ENCODE assay signal across 10 mouse cellular contexts in genomic region chr15:78402423-78402822, GRCm38 (mm10). TPM values are rescaled to one million over a fixed set of nuclear protein-coding genes. Genes with fewer than 3 reads are reported as not detected.
DNase-seq lines count a peak whose midpoint lies in the region; ATAC-seq lines count a peak whose summit lies in the region.
"Had no signal": no experiment of that assay in that cellular context is flagged by ENCODE, and none has a peak within 500 bp of the region (broad histone marks: within the 10 kb centered on the region; RNA-seq: fewer than 3 reads in every experiment).

No protein-coding gene starts in this region.

- no peak overlapping the region for H3K27ac ChIP-seq in heart, embryonic 12.5 days (ENCODE audit: poor library complexity, severe bottlenecking)
- peak overlapping the region; percentile 82 for H3K27ac ChIP-seq in kidney, embryonic 15.5 days
- peak overlapping the region; percentile 99 for H3K27ac ChIP-seq in lung, embryonic 15.5 days
- no peak overlapping the region for H3K27ac ChIP-seq in forebrain, embryonic 14.5 days (ENCODE audit: low read depth, low read length)

- no peaks in the 10 kb centered on the region for H3K36me3 ChIP-seq in heart, embryonic 12.5 days
- no peaks in the 10 kb centered on the region for H3K36me3 ChIP-seq in kidney, embryonic 15.5 days
- 0 out of 2 replicates have a peak, but pooled peaks cover 4% of the 10 kb centered on the region for H3K36me3 ChIP-seq in lung, embryonic 15.5 days
- H3K36me3 ChIP-seq in forebrain, embryonic 14.5 days (ENCODE audit: control insufficient read depth, insufficient read depth, low read length) = no peaks in the 10 kb centered on the region

- no peak overlapping the region for H3K9ac ChIP-seq in heart, embryonic 12.5 days
- no peak overlapping the region for H3K9ac ChIP-seq in kidney, embryonic 15.5 days
- H3K9ac ChIP-seq in lung, embryonic 15.5 days = no peak overlapping the region
- H3K9ac ChIP-seq in forebrain, embryonic 14.5 days (ENCODE audit: low read length) = no peak overlapping the region

- DNase-seq in heart, adult 18-20 months = peak; percentile 39 to 42
- DNase-seq in adrenal gland, postnatal 10 days = peak; percentile 90
- DNase-seq in forebrain, embryonic 14.5 days (ENCODE audit: low spot score) = no peak
- DNase-seq in frontal cortex, postnatal 25 days (ENCODE audit: low spot score in 2 of 2) = no peak

- H3K4me3 ChIP-seq in heart, embryonic 12.5 days = no peak overlapping the region
- H3K4me3 ChIP-seq in kidney, embryonic 15.5 days (replicated peaks) = no peak overlapping the region
- no peak overlapping the region for H3K4me3 ChIP-seq in lung, embryonic 15.5 days
- H3K4me3 ChIP-seq in forebrain, embryonic 14.5 days (ENCODE audit: low read depth, low read length) = no peak overlapping the region
- H3K4me3 ChIP-seq: embryonic facial prominence, embryonic 13.5 days had no signal

- H3K27me3 ChIP-seq in heart, embryonic 12.5 days (replicated peaks) = peaks cover 2% of the 10 kb centered on the region; the same call in 1 of the 2 replicates
- H3K27me3 ChIP-seq in kidney, embryonic 15.5 days = no peaks in the 10 kb centered on the region
- H3K27me3 ChIP-seq in lung, embryonic 15.5 days = no peaks in the 10 kb centered on the region
- 0 out of 2 replicates have a peak, but pooled peaks cover 3% of the 10 kb centered on the region for H3K27me3 ChIP-seq in forebrain, embryonic 14.5 days (replicated peaks; ENCODE audit: control insufficient read depth, insufficient read depth, low read length)
- H3K27me3 ChIP-seq: embryonic facial prominence, embryonic 13.5 days had no signal

- 77% methylated on average over 7 of the region's 7 CpGs for WGBS in heart, embryonic 12.5 days
- WGBS in kidney, embryonic 15.5 days = 72% methylated on average over 7 of the region's 7 CpGs
- 45% methylated on average over 7 of the region's 7 CpGs for WGBS in lung, embryonic 15.5 days
- 70% methylated on average over 7 of the region's 7 CpGs for WGBS in forebrain, embryonic 14.5 days

- H3K4me2 ChIP-seq in heart, embryonic 12.5 days = no peak overlapping the region
- H3K4me2 ChIP-seq in kidney, embryonic 15.5 days = no peak overlapping the region
- H3K4me2 ChIP-seq in lung, embryonic 15.5 days = peak overlapping the region; percentile 89
- H3K4me2 ChIP-seq in forebrain, embryonic 14.5 days (ENCODE audit: low read length) = no peak overlapping the region

- no peak for ATAC-seq in heart, embryonic 12.5 days (ENCODE audit: insufficient number of reproducible peaks, low FRiP score)
- no peak for ATAC-seq in kidney, embryonic 15.5 days (replicated peaks; ENCODE audit: low FRiP score)
- ATAC-seq in lung, embryonic 15.5 days (ENCODE audit: borderline replicate concordance, extremely low read depth, low FRiP score, low TSS enrichment) = peak; percentile 15; the same call in 1 of the 2 replicates
- ATAC-seq in erythroblast, adult 5-6 weeks (replicated peaks; ENCODE audit: low FRiP score, poor library complexity, severe bottlenecking) = no peak
- no peak for ATAC-seq in forebrain, embryonic 14.5 days

- H3K9me3 ChIP-seq in heart, embryonic 12.5 days (replicated peaks) = no peaks in the 10 kb centered on the region
- H3K9me3 ChIP-seq in kidney, embryonic 15.5 days (replicated peaks) = no peaks in the 10 kb centered on the region
- no peaks in the 10 kb centered on the region for H3K9me3 ChIP-seq in lung, embryonic 15.5 days
- H3K9me3 ChIP-seq in forebrain, embryonic 14.5 days (replicated peaks; ENCODE audit: control insufficient read depth, low read length) = no peaks in the 10 kb centered on the region
- H3K9me3 ChIP-seq: embryonic facial prominence, embryonic 13.5 days had no signal

- peaks cover 49% of the 10 kb centered on the region for H3K4me1 ChIP-seq in heart, embryonic 12.5 days (replicated peaks)
- peaks cover 47% of the 10 kb centered on the region for H3K4me1 ChIP-seq in kidney, embryonic 15.5 days
- H3K4me1 ChIP-seq in lung, embryonic 15.5 days = peaks cover 51% of the 10 kb centered on the region
- peaks cover 18% of the 10 kb centered on the region for H3K4me1 ChIP-seq in forebrain, embryonic 14.5 days (ENCODE audit: control insufficient read depth, insufficient read depth, low read length)

RNA-seq across cellular contexts. Expression of gene Tst, which starts 3.3 kb away (rescaled TPM):
- total RNA-seq in heart, adult 18-20 months (2021) = 10 to 100 TPM; 21.5 to 28.3 TPM
- polyA plus RNA-seq in heart, embryonic 12.5 days (2016; fragmentation: Nextera tagmentation; extraction: Ambion mirVana) = 7.6 and 9.0 TPM in 2 replicates
- 100 to 1,000 TPM; 179 to 204 TPM for total RNA-seq in adrenal gland, postnatal 10 days (2021)
- polyA plus RNA-seq in kidney, embryonic 15.5 days (2015; fragmentation: Nextera tagmentation; extraction: Ambion mirVana) = 44.3 and 52.1 TPM in 2 replicates
- polyA plus RNA-seq in lung, embryonic 15.5 days (2015; fragmentation: Nextera tagmentation; extraction: Ambion mirVana) = 81.1 and 88.7 TPM in 2 replicates
- total RNA-seq in erythroblast, adult 5-6 weeks (2015; ENCODE audit: low replicate concordance) = 5.2 and 6.0 TPM in 2 replicates
- total RNA-seq in erythroblast, adult 5-6 weeks (2017; ENCODE audit: low replicate concordance) = 3.5 and 8.1 TPM in 2 replicates
- polyA plus RNA-seq in forebrain, embryonic 14.5 days (2014; fragmentation: Nextera tagmentation; extraction: Ambion mirVana) = 27.0 and 27.4 TPM in 2 replicates

RNA-seq across cellular contexts. Expression of gene Mpst, which starts 3.8 kb away (rescaled TPM):
- 10 to 100 TPM; 47.9 to 49.0 TPM for total RNA-seq in heart, adult 18-20 months (2021)
- 0.32 and 1.1 TPM in 2 replicates for polyA plus RNA-seq in heart, embryonic 12.5 days (2016; fragmentation: Nextera tagmentation; extraction: Ambion mirVana)
- total RNA-seq in adrenal gland, postnatal 10 days (2021) = 10 to 100 TPM; 49.1 to 52.0 TPM
- polyA plus RNA-seq in kidney, embryonic 15.5 days (2015; fragmentation: Nextera tagmentation; extraction: Ambion mirVana) = 3.3 and 4.1 TPM in 2 replicates
- polyA plus RNA-seq in lung, embryonic 15.5 days (2015; fragmentation: Nextera tagmentation; extraction: Ambion mirVana) = 3.3 and 4.1 TPM in 2 replicates
- total RNA-seq in erythroblast, adult 5-6 weeks (2015; ENCODE audit: low replicate concordance) = 7.7 and 10.4 TPM in 2 replicates
- 22.4 and 39.6 TPM in 2 replicates for total RNA-seq in erythroblast, adult 5-6 weeks (2017; ENCODE audit: low replicate concordance)
- polyA plus RNA-seq in forebrain, embryonic 14.5 days (2014; fragmentation: Nextera tagmentation; extraction: Ambion mirVana) = 5.9 and 6.1 TPM in 2 replicates

RNA-seq across cellular contexts. Expression of gene Tex33, which starts 6.7 kb away (rescaled TPM):
- total RNA-seq in heart, adult 18-20 months (2021) = not detected
- polyA plus RNA-seq in heart, embryonic 12.5 days (2016; fragmentation: Nextera tagmentation; extraction: Ambion mirVana) = not detected in 2 replicates
- total RNA-seq in adrenal gland, postnatal 10 days (2021) = not detected
- not detected in 2 replicates for polyA plus RNA-seq in kidney, embryonic 15.5 days (2015; fragmentation: Nextera tagmentation; extraction: Ambion mirVana)
- not detected in 2 replicates for polyA plus RNA-seq in lung, embryonic 15.5 days (2015; fragmentation: Nextera tagmentation; extraction: Ambion mirVana)
- not detected in 2 replicates for total RNA-seq in erythroblast, adult 5-6 weeks (2015; ENCODE audit: low replicate concordance)
- total RNA-seq in erythroblast, adult 5-6 weeks (2017; ENCODE audit: low replicate concordance) = not detected in 2 replicates
- polyA plus RNA-seq in forebrain, embryonic 14.5 days (2014; fragmentation: Nextera tagmentation; extraction: Ambion mirVana) = not detected in 2 replicates
- total RNA-seq: adrenal gland, adult 18-20 months had no signal
- polyA plus RNA-seq: embryonic facial prominence, embryonic 13.5 days had no signal

RNA-seq across cellular contexts. Expression of gene Kctd17, which starts 25.9 kb away (rescaled TPM):
- 10 to 100 TPM; 22.5 to 23.7 TPM for total RNA-seq in heart, adult 18-20 months (2021)
- 19.9 and 21.6 TPM in 2 replicates for polyA plus RNA-seq in heart, embryonic 12.5 days (2016; fragmentation: Nextera tagmentation; extraction: Ambion mirVana)
- 10 to 100 TPM; 85.2 to 94.8 TPM for total RNA-seq in adrenal gland, postnatal 10 days (2021)
- polyA plus RNA-seq in kidney, embryonic 15.5 days (2015; fragmentation: Nextera tagmentation; extraction: Ambion mirVana) = 40.0 and 45.8 TPM in 2 replicates
- polyA plus RNA-seq in lung, embryonic 15.5 days (2015; fragmentation: Nextera tagmentation; extraction: Ambion mirVana) = 46.9 and 49.5 TPM in 2 replicates
- 1.0 TPM in 1 of 2 replicates, not detected in the other for total RNA-seq in erythroblast, adult 5-6 weeks (2015; ENCODE audit: low replicate concordance)
- 0.98 and 2.0 TPM in 2 replicates for total RNA-seq in erythroblast, adult 5-6 weeks (2017; ENCODE audit: low replicate concordance)
- polyA plus RNA-seq in forebrain, embryonic 14.5 days (2014; fragmentation: Nextera tagmentation; extraction: Ambion mirVana) = 110 and 113 TPM in 2 replicates

Comparison
In these comparisons a context has a peak if more than half of its experiments do, and no peak if none do; other contexts are left out.
1. DNase-seq: peak in heart, adult 18-20 months (2 of 2) and adrenal gland, postnatal 10 days (single experiment); none in forebrain, embryonic 14.5 days (single experiment) and frontal cortex, postnatal 25 days (0 of 2).
2. H3K27ac ChIP-seq: peak in kidney, embryonic 15.5 days (single experiment) and lung, embryonic 15.5 days (single experiment); none in heart, embryonic 12.5 days (single experiment) and forebrain, embryonic 14.5 days (single experiment).